Mouse (Mus musculus) lung, postnatal 0 days (tissue): ENCODE data around the gene Tex22. TPM values are rescaled to one million over a fixed set of nuclear protein-coding genes. Genes with fewer than 3 reads are reported as not detected.

Source experiments
- ATAC-seq: fragments of 200-750 bp; cut with Nextera tagmentation; 2 replicates; pipeline ENCODE4 v1.8.0; 2017; ENCODE audit warnings: moderate library complexity
- DNase-seq: peaks from one replicate; pipeline ENCODE4 v3.0.0-alpha.2; 2016; ENCODE audit warnings: low spot score
- H3K27ac ChIP-seq: fragments of 300-500 bp; sonication (generic); 2 replicates; pipeline ENCODE4 v1.5.1; 2014; ENCODE audit warnings: antibody characterized with exemption, mild to moderate bottlenecking, low read length, mixed read lengths
- H3K27me3 ChIP-seq: fragments of 300-500 bp; sonication (generic); replicated peaks from 2 replicates; pipeline ENCODE4 v1.6.1; 2014; ENCODE audit warnings: low read length, mixed read lengths; ENCODE audit not compliant: insufficient read depth
- H3K36me3 ChIP-seq: fragments of 300-500 bp; sonication (generic); 2 replicates; pipeline ENCODE4 v1.6.1; 2014; ENCODE audit warnings: low read length, mixed read lengths; ENCODE audit not compliant: insufficient read depth
- H3K4me1 ChIP-seq: fragments of 300-500 bp; sonication (generic); 2 replicates; pipeline ENCODE4 v1.6.1; 2014; ENCODE audit warnings: antibody characterized with exemption, low read depth, low read length, mixed read lengths; ENCODE audit not compliant: insufficient read depth
- H3K4me2 ChIP-seq: fragments of 300-500 bp; sonication (generic); replicated peaks from 2 replicates; pipeline ENCODE4 v1.6.1; 2014; ENCODE audit warnings: low read depth, mild to moderate bottlenecking, low read length, moderate library complexity, mixed read lengths
- H3K4me3 ChIP-seq: fragments of 300-500 bp; sonication (generic); 2 replicates; pipeline ENCODE4 v1.5.1; 2014; ENCODE audit warnings: low read depth, low read length
- H3K9ac ChIP-seq: fragments of 300-500 bp; sonication (generic); replicated peaks from 2 replicates; pipeline ENCODE4 v1.6.1; 2014; ENCODE audit warnings: low read depth, mild to moderate bottlenecking
- H3K9me3 ChIP-seq: fragments of 300-500 bp; sonication (generic); 2 replicates; pipeline ENCODE4 v1.6.1; 2016; ENCODE audit warnings: low read length, mixed read lengths
- CTCF ChIP-seq: IDR thresholded peaks from 2 replicates; pipeline ENCODE4 v1.5.1; 2016; ENCODE audit warnings: antibody characterized with exemption, mild to moderate bottlenecking
- EP300 ChIP-seq: IDR thresholded peaks from 2 replicates; pipeline ENCODE4 v1.6.1; 2016; ENCODE audit warnings: antibody characterized with exemption, mild to moderate bottlenecking, control low read depth
- WGBS: fragments of 180-500 bp; shearing (Covaris S2); extraction: QIAGEN DNeasy Blood & Tissue Kit; methylation state at CpG from one replicate; pipeline ENCODE4 v1.1.7; 2014; 5-methylcytosine and 5-hydroxymethylcytosine counted together
- polyA plus RNA-seq: library from polyadenylated mRNA; unstranded; fragments of >200 nt; fragmentation: Nextera tagmentation; extraction: Ambion mirVana; gene quantifications from 2 replicates; pipeline ENCODE4 v1.2.1, GENCODE M21; 2015

Gene Tex22
- polyA plus RNA-seq, 1 experiment from 2014 or later: not detected

GRCm38 (mm10) chr12:113114856-113115538 is 40.7 kb downstream of the Tex22 start:
- ATAC-seq (0 out of 2 replicates have a peak, but pooled peaks have one; percentile 32), DNase-seq (no peak)
- peaks cover 9% of the 10 kb centered on the region; the same call in 1 of the 2 replicates for H3K36me3 ChIP-seq
- H3K9me3 ChIP-seq: no peaks in the 10 kb centered on the region
- no peaks in the 10 kb centered on the region for H3K27me3 ChIP-seq
- H3K4me2 ChIP-seq: no peak overlapping the region
- 73% methylated on average over 16 of the region's 16 CpGs for WGBS
- H3K27ac ChIP-seq: no peak overlapping the region
- no peaks in the 10 kb centered on the region for H3K4me1 ChIP-seq
- no peak overlapping the region for H3K4me3 ChIP-seq
- no peak overlapping the region for H3K9ac ChIP-seq
- TF ChIP-seq CTCF (peak; percentile 30), EP300 (no peak)

DNA sequence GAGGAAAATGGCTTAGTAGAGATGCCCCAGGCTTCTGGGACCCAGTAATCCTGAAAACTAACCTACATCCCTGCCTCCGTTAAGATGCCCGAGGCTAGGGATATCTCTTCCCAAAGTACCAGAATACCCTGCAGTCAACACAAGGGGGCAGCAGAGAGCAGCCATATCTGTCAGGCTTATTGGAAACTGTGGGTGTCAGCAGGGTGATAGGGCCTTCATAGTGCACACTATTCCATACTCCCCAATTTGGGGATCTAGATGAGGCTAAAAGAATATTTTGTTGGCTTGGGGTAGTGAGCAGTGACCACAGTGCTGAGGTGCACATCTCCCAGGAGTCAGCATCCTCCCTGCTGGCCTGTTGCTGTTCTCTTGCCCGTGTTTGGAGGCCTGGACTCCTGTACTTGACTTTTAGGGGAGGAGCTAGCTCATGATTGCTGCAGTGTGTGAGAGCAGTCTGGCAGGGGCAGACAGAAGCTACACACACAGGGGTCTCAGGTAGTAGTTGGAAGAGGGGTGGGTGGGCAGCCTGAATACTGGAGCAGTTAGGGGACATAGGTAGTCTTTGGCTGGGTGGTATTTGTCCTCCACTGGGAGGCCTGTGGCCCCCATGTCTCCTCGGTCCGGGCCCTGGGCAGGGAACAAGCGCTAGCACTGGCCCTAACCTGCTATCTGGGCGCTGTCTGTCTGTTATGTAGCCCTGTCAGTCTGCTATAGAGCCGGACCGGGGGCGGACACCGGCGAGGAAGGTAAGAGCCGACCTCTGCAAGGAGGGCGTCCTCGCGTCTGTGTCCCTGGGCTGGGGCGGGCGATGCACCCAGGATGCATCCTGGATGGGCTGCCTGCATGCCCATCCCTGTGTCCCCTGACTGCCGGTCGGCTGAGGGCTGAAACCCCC is 45.5 kb downstream of the Tex22 start:
- DNase-seq (peak; percentile 83), ATAC-seq (peak; percentile 84)
- TF ChIP-seq EP300: no peak
- peak; percentile 98 for TF ChIP-seq CTCF
- no peaks in the 10 kb centered on the region for H3K4me1 ChIP-seq
- H3K36me3 ChIP-seq: peaks cover 47% of the 10 kb centered on the region; the same call in 1 of the 2 replicates
- no peak overlapping the region for H3K4me3 ChIP-seq
- H3K27me3 ChIP-seq: no peaks in the 10 kb centered on the region
- no peaks in the 10 kb centered on the region for H3K9me3 ChIP-seq
- H3K9ac ChIP-seq: no peak overlapping the region
- no peak overlapping the region for H3K27ac ChIP-seq
- WGBS: 78% methylated on average over 13 of the region's 20 CpGs
- H3K4me2 ChIP-seq: no peak overlapping the region

DNA sequence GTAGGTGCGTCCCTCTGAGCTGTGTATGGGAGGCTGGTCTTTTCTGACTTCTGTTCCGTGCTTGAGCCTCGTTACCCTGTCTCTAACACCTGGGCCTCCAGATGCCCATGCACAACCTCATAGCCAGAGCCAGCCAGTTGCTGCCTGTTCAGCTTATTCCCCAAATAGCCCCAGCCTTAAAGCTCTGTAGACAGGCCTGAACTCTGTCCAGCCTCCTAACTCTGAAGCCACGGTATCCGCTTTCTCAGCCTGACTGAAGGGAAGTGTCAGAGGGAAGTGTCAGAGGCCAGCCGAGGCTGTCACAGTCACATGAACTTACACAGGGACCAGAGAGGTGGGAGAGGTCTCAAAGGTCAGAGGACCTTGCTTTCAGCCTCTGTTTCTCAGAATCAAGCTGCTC is 50.4 kb downstream of the Tex22 start:
- no peaks in the 10 kb centered on the region for H3K4me1 ChIP-seq
- H3K9me3 ChIP-seq: no peaks in the 10 kb centered on the region
- H3K4me2 ChIP-seq: no peak overlapping the region
- ATAC-seq (no peak), DNase-seq (no peak)
- H3K36me3 ChIP-seq: peaks cover 69% of the 10 kb centered on the region; the same call in 1 of the 2 replicates
- no peak overlapping the region for H3K9ac ChIP-seq
- 0 out of 2 replicates have a peak overlapping the region, but pooled peaks have one; percentile 20 for H3K27ac ChIP-seq
- H3K27me3 ChIP-seq: no peaks in the 10 kb centered on the region
- WGBS: 75% methylated on average over 6 of the region's 6 CpGs
- TF ChIP-seq CTCF (no peak), EP300 (no peak)
- no peak overlapping the region for H3K4me3 ChIP-seq

- H3K36me3 ChIP-seq: peaks cover 48% of the 10 kb centered on the region
- H3K27ac ChIP-seq: no peak overlapping the region
- no peak overlapping the region for H3K4me2 ChIP-seq
- no peak for DNase-seq
- H3K9me3 ChIP-seq: no peaks in the 10 kb centered on the region
- peaks cover 15% of the 10 kb centered on the region for H3K4me1 ChIP-seq
- no peak overlapping the region for H3K9ac ChIP-seq
- no peak for ATAC-seq
- 98% methylated on average over 8 of the region's 8 CpGs for WGBS
- TF ChIP-seq CTCF (no peak), EP300 (no peak)
- H3K4me3 ChIP-seq: no peak overlapping the region
- H3K27me3 ChIP-seq: no peaks in the 10 kb centered on the region
Measured at GRCm38 (mm10) chr12:113130732-113131131, 56.4 kb downstream of the Tex22 start.

DNA sequence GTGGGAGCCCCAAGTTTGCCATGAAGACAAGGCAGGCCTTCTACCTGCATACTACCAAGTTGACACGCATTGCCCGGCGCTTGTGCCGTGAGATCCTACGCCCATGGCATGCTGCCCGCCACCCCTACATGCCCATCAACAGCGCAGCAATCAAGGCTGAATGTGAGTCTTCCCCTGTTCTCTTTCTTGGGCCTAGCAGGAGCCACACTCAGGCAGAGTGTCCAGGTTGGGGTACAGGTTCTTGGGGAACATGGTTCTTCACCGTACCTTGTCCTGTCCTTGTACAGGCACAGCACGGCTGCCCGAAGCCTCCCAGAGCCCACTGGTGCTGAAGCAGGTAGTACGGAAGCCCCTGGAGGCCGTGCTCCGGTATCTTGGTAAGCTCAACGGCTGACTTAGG is 57.3 kb downstream of the Tex22 start:
- Histone ChIP-seq H3K27ac (peak overlapping the region; percentile 90), H3K4me2 (no peak overlapping the region), H3K27me3 (no peaks in the 10 kb centered on the region), H3K36me3 (peaks cover 45% of the 10 kb centered on the region), H3K9ac (no peak overlapping the region), H3K4me3 (no peak overlapping the region), H3K9me3 (no peaks in the 10 kb centered on the region), H3K4me1 (peaks cover 15% of the 10 kb centered on the region)
- no peak for DNase-seq
- TF ChIP-seq CTCF (no peak), EP300 (no peak)
- WGBS: 94% methylated on average over 14 of the region's 14 CpGs
- ATAC-seq: no peak

- ATAC-seq: peak; percentile 98
- TF ChIP-seq EP300 (peak; percentile 92), CTCF (0 out of 2 replicates have a peak, but pooled peaks have one; percentile 3)
- H3K9me3 ChIP-seq: no peaks in the 10 kb centered on the region
- no peak overlapping the region for H3K9ac ChIP-seq
- H3K36me3 ChIP-seq: peaks cover 40% of the 10 kb centered on the region
- peaks cover 15% of the 10 kb centered on the region for H3K4me1 ChIP-seq
- DNase-seq: peak; percentile 98
- H3K27ac ChIP-seq: peak overlapping the region; percentile 90
- H3K4me3 ChIP-seq: no peak overlapping the region
- 9% methylated on average over 2 of the region's 2 CpGs for WGBS
- no peaks in the 10 kb centered on the region for H3K27me3 ChIP-seq
- H3K4me2 ChIP-seq: no peak overlapping the region
Measured at GRCm38 (mm10) chr12:113132567-113132966, 58.3 kb downstream of the Tex22 start.
